Mouse (Mus musculus): ENCODE measurements at regions not wholly inside any gene's neighbourhood (a gene's known extent, or its start where the extent isn't known, plus 50 kb on each side); places are given as distances from the start of the nearest gene placed in this dataset.

GRCm38 (mm10) chr3:145705317-145705716 lies 53.2 kb upstream of the Ddah1 start:
- WGBS, result 92% methylated on average over 5 of the region's 5 CpGs
- Histone ChIP-seq H3K4me2 (ENCODE audit: low read length) (no peak overlapping the region), H3K9me3 (ENCODE audit: control insufficient read depth, low read length) (no peaks in the 10 kb centered on the region), H3K4me3 (replicated peaks; ENCODE audit: low read depth, low read length) (no peak overlapping the region), H3K36me3 (ENCODE audit: control insufficient read depth, insufficient read depth, low read length) (no peaks in the 10 kb centered on the region), H3K27me3 (ENCODE audit: control insufficient read depth, insufficient read depth, low read length) (0 out of 2 replicates have a peak, but pooled peaks cover 6% of the 10 kb centered on the region), H3K27ac (replicated peaks; ENCODE audit: low read depth, low read length) (no peak overlapping the region), H3K4me1 (ENCODE audit: control insufficient read depth, insufficient read depth, low read length) (peaks cover 8% of the 10 kb centered on the region; the same call in 1 of the 2 replicates), H3K9ac (replicated peaks; ENCODE audit: low read length) (no peak overlapping the region)
- ATAC-seq (ENCODE audit: low FRiP score, low TSS enrichment) (no peak), DNase-seq (no peak)

DNA sequence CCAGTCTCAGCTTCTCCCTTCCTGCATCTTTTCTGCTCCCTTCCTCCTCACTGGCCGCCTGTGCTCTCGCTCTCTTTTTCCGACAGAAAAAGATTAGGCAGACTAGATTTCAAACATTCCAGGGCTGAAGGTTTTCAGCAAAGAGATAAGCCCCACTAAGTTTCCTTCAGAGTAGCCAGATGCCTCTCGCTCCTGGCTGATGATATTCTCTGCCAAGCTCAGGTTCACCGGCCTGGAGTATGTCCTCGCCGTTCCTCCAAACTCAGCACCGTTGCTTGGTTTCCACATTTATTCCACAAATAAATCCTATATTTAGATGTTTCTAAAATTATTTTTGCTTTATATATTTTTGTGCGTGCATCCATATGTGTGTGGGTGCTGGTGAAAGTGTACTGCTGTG lies 54.3 kb upstream of the Ccn1 start:
- H3K36me3 ChIP-seq (ENCODE audit: control insufficient read depth, insufficient read depth, low read length), result no peaks in the 10 kb centered on the region
- no peak overlapping the region for H3K4me3 ChIP-seq (replicated peaks; ENCODE audit: low read depth, low read length)
- no peak overlapping the region for H3K4me2 ChIP-seq (ENCODE audit: low read length)
- no peak overlapping the region for H3K27ac ChIP-seq (replicated peaks; ENCODE audit: low read depth, low read length)
- WGBS, result 58% methylated on average over 9 of the region's 9 CpGs
- DNase-seq (no peak), ATAC-seq (ENCODE audit: low FRiP score, low TSS enrichment) (no peak)
- peaks cover 8% of the 10 kb centered on the region; the same call in 1 of the 2 replicates for H3K4me1 ChIP-seq (ENCODE audit: control insufficient read depth, insufficient read depth, low read length)
- 0 out of 2 replicates have a peak, but pooled peaks cover 6% of the 10 kb centered on the region for H3K27me3 ChIP-seq (ENCODE audit: control insufficient read depth, insufficient read depth, low read length)
- no peaks in the 10 kb centered on the region for H3K9me3 ChIP-seq (ENCODE audit: control insufficient read depth, low read length)
- H3K9ac ChIP-seq (replicated peaks; ENCODE audit: low read length), result no peak overlapping the region

GRCm38 (mm10) chr3:145703411-145703924 lies 53.7 kb upstream of the Ccn1 start:
- Histone ChIP-seq H3K27ac (replicated peaks; ENCODE audit: low read depth, low read length) (no peak overlapping the region), H3K9me3 (ENCODE audit: control insufficient read depth, low read length) (no peaks in the 10 kb centered on the region), H3K4me1 (ENCODE audit: control insufficient read depth, insufficient read depth, low read length) (peaks cover 8% of the 10 kb centered on the region; the same call in 1 of the 2 replicates), H3K4me3 (replicated peaks; ENCODE audit: low read depth, low read length) (no peak overlapping the region), H3K4me2 (ENCODE audit: low read length) (no peak overlapping the region), H3K27me3 (ENCODE audit: control insufficient read depth, insufficient read depth, low read length) (0 out of 2 replicates have a peak, but pooled peaks cover 6% of the 10 kb centered on the region), H3K36me3 (ENCODE audit: control insufficient read depth, insufficient read depth, low read length) (no peaks in the 10 kb centered on the region), H3K9ac (replicated peaks; ENCODE audit: low read length) (no peak overlapping the region)
- DNase-seq (no peak), ATAC-seq (ENCODE audit: low FRiP score, low TSS enrichment) (no peak; the same call in 1 of the 2 replicates)
- WGBS, result 10% methylated on average over 11 of the region's 11 CpGs

DNA sequence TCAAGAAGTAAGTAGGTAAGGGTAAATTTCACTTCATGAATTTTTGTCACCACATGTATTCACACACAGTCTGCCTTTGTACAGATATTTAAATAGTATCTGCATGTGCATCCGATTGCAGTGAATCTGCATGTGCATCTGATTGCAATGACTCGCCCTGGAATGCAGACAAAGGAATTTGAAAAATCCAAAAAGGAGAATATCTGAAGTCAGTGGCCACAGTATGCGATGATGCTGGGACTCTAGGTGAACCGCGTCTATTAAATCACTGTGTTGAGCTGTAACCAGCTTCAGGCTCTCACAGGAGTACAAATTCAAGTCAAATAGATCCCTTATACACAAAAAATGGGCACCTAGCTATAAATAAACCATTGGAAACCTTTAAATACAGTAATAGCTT lies 53.0 kb upstream of the Ccn1 start:
- Histone ChIP-seq H3K27ac (replicated peaks; ENCODE audit: low read depth, low read length) (no peak overlapping the region), H3K36me3 (ENCODE audit: control insufficient read depth, insufficient read depth, low read length) (no peaks in the 10 kb centered on the region), H3K4me1 (ENCODE audit: control insufficient read depth, insufficient read depth, low read length) (peaks cover 8% of the 10 kb centered on the region; the same call in 1 of the 2 replicates), H3K9me3 (ENCODE audit: control insufficient read depth, low read length) (no peaks in the 10 kb centered on the region), H3K9ac (replicated peaks; ENCODE audit: low read length) (no peak overlapping the region), H3K27me3 (ENCODE audit: control insufficient read depth, insufficient read depth, low read length) (0 out of 2 replicates have a peak, but pooled peaks cover 6% of the 10 kb centered on the region), H3K4me2 (ENCODE audit: low read length) (no peak overlapping the region), H3K4me3 (replicated peaks; ENCODE audit: low read depth, low read length) (no peak overlapping the region)
- DNase-seq (no peak), ATAC-seq (ENCODE audit: low FRiP score, low TSS enrichment) (no peak)
- WGBS, result 63% methylated on average over 5 of the region's 5 CpGs

DNA sequence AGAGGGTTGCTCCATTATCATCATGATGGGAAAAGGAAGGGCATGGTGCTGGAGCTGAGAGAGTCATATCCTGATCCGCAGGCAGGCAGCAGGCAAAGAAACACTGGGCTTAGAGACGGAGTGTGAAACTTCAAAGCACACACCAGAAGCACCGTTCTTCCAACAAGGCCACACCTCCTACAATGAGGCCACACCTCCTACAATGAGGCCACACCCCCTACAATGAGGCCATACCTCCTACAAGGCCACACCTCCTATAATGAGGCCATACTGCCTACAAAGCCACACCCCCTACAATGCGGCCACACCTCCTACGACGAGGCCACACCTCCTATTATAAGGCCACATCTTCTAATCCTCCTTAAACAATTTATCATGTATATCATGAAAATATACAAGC lies 52.2 kb upstream of the Ccn1 start:
- Histone ChIP-seq H3K27ac (replicated peaks; ENCODE audit: low read depth, low read length) (no peak overlapping the region), H3K4me3 (replicated peaks; ENCODE audit: low read depth, low read length) (no peak overlapping the region), H3K9me3 (ENCODE audit: control insufficient read depth, low read length) (no peaks in the 10 kb centered on the region), H3K9ac (replicated peaks; ENCODE audit: low read length) (no peak overlapping the region), H3K4me2 (ENCODE audit: low read length) (no peak overlapping the region), H3K27me3 (ENCODE audit: control insufficient read depth, insufficient read depth, low read length) (0 out of 2 replicates have a peak, but pooled peaks cover 6% of the 10 kb centered on the region), H3K4me1 (ENCODE audit: control insufficient read depth, insufficient read depth, low read length) (peaks cover 8% of the 10 kb centered on the region; the same call in 1 of the 2 replicates), H3K36me3 (ENCODE audit: control insufficient read depth, insufficient read depth, low read length) (no peaks in the 10 kb centered on the region)
- WGBS, result 79% methylated on average over 6 of the region's 6 CpGs
- ATAC-seq (ENCODE audit: low FRiP score, low TSS enrichment) (peak; percentile 43; the same call in 1 of the 2 replicates), DNase-seq (no peak)
